Mouse (Mus musculus): Measurements from ENCODE around the gene Guca2b. TPM values are rescaled to one million over a fixed set of nuclear protein-coding genes. Genes with fewer than 3 reads are reported as not detected.

The Guca2b gene
- total and polyA plus RNA-seq, 2 experiments from 2014 or later: not detected

DNA sequence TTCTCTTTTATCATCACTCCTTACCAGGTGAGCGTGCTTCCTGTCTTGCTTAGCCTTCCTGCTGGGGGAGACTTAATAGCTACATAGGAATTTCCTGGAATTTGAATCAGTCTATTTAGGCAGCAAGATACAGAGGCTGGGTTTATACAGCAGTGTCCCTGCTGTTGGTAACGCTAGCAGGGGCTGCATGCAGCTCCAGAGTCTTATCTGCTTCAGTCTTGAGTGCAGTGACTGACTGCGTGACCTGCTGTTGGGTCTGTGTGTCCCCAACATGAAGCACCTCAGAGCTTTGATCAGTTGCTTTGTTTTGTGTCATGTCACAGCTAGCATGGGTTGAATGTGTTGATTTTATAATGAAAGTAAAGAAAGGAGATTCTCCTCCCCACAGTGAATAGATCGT, 31.4 kb downstream of the Guca2b start:
- 53% methylated on average over 4 of the region's 4 CpGs for WGBS
- no peak for TF ChIP-seq CTCF (IDR thresholded peaks at IDR 0.05)
- no peak for DNase-seq (ENCODE audit: low spot score)
- H3K4me3 ChIP-seq (ENCODE audit: low read depth, low read length): no peak overlapping the region
- no peaks in the 10 kb centered on the region for H3K27me3 ChIP-seq (ENCODE audit: insufficient read depth, low read length)
- 0 out of 2 replicates have a peak overlapping the region, but pooled peaks have one; percentile 18 for H3K27ac ChIP-seq (ENCODE audit: low read depth, low read length)
- no peak for ATAC-seq (ENCODE audit: low FRiP score)
- H3K4me1 ChIP-seq (ENCODE audit: insufficient read depth, low read length): no peaks in the 10 kb centered on the region
- H3K36me3 ChIP-seq (ENCODE audit: insufficient read depth, low read length): peaks cover 8% of the 10 kb centered on the region; the same call in 1 of the 2 replicates
- H3K9ac ChIP-seq (replicated peaks; ENCODE audit: low read length, poor library complexity, severe bottlenecking): no peak overlapping the region
- no peaks in the 10 kb centered on the region for H3K9me3 ChIP-seq (ENCODE audit: low read length)
- H3K4me2 ChIP-seq (ENCODE audit: low read depth, low read length, poor library complexity, severe bottlenecking): no peak overlapping the region

DNA sequence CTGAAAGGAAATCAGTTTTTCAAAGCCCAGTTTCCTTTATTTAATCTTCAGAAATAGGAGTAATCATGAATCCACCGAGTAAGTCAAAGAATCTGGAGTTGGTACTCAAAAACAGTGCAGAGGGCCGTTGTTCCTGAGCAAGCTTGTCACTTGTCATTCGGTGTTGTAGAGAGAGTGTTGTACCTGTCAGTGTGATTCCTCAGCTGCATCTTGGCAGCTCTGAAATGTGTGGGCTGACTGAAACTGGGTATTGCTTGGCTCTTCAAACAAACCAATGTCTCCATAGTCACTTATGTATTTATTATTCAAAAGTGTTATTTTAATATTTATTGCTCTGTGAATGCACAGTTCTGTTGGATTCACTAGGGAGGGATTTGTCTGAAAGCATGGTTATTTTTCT, 31.9 kb downstream of the Guca2b start:
- H3K4me3 ChIP-seq (ENCODE audit: low read depth, low read length): no peak overlapping the region
- no peaks in the 10 kb centered on the region for H3K4me1 ChIP-seq (ENCODE audit: insufficient read depth, low read length)
- DNase-seq (ENCODE audit: low spot score) (no peak), ATAC-seq (ENCODE audit: low FRiP score) (no peak)
- TF ChIP-seq CTCF (IDR thresholded peaks at IDR 0.05): no peak
- H3K36me3 ChIP-seq (ENCODE audit: insufficient read depth, low read length): peaks cover 8% of the 10 kb centered on the region; the same call in 1 of the 2 replicates
- H3K9ac ChIP-seq (replicated peaks; ENCODE audit: low read length, poor library complexity, severe bottlenecking): no peak overlapping the region
- H3K9me3 ChIP-seq (ENCODE audit: low read length): no peaks in the 10 kb centered on the region
- WGBS: 56% methylated on average over 3 of the region's 3 CpGs
- no peak overlapping the region for H3K4me2 ChIP-seq (ENCODE audit: low read depth, low read length, poor library complexity, severe bottlenecking)
- no peaks in the 10 kb centered on the region for H3K27me3 ChIP-seq (ENCODE audit: insufficient read depth, low read length)
- 0 out of 2 replicates have a peak overlapping the region, but pooled peaks have one; percentile 18 for H3K27ac ChIP-seq (ENCODE audit: low read depth, low read length)

GRCm38 (mm10) chr4:119626081-119626645, 32.6 kb downstream of the Guca2b start:
- H3K36me3 ChIP-seq (ENCODE audit: insufficient read depth, low read length): peaks cover 8% of the 10 kb centered on the region; the same call in 1 of the 2 replicates
- no peak for DNase-seq (ENCODE audit: low spot score)
- H3K27ac ChIP-seq (ENCODE audit: low read depth, low read length): no peak overlapping the region
- no peak overlapping the region for H3K9ac ChIP-seq (replicated peaks; ENCODE audit: low read length, poor library complexity, severe bottlenecking)
- H3K4me1 ChIP-seq (ENCODE audit: insufficient read depth, low read length): no peaks in the 10 kb centered on the region
- H3K4me3 ChIP-seq (ENCODE audit: low read depth, low read length): no peak overlapping the region
- no peak for ATAC-seq (ENCODE audit: low FRiP score)
- no peak for TF ChIP-seq CTCF (IDR thresholded peaks at IDR 0.05)
- H3K27me3 ChIP-seq (ENCODE audit: insufficient read depth, low read length): no peaks in the 10 kb centered on the region
- no peaks in the 10 kb centered on the region for H3K9me3 ChIP-seq (ENCODE audit: low read length)
- H3K4me2 ChIP-seq (ENCODE audit: low read depth, low read length, poor library complexity, severe bottlenecking): no peak overlapping the region
- 20% methylated on average over 7 of the region's 7 CpGs for WGBS

GRCm38 (mm10) chr4:119614724-119615123, 44.0 kb downstream of the Guca2b start:
- H3K4me3 ChIP-seq (ENCODE audit: low read depth, low read length): no peak overlapping the region
- no peaks in the 10 kb centered on the region for H3K9me3 ChIP-seq (ENCODE audit: low read length)
- ATAC-seq (ENCODE audit: low FRiP score) (no peak), DNase-seq (ENCODE audit: low spot score) (no peak)
- peaks cover 3% of the 10 kb centered on the region; the same call in 1 of the 2 replicates for H3K36me3 ChIP-seq (ENCODE audit: insufficient read depth, low read length)
- no peak overlapping the region for H3K4me2 ChIP-seq (ENCODE audit: low read depth, low read length, poor library complexity, severe bottlenecking)
- no peaks in the 10 kb centered on the region for H3K27me3 ChIP-seq (ENCODE audit: insufficient read depth, low read length)
- TF ChIP-seq CTCF (IDR thresholded peaks at IDR 0.05): no peak
- H3K9ac ChIP-seq (replicated peaks; ENCODE audit: low read length, poor library complexity, severe bottlenecking): no peak overlapping the region
- H3K27ac ChIP-seq (ENCODE audit: low read depth, low read length): peak overlapping the region; percentile 2; the same call in 1 of the 2 replicates
- WGBS: 85% methylated on average over 4 of the region's 4 CpGs
- no peaks in the 10 kb centered on the region; the same call in 1 of the 2 replicates for H3K4me1 ChIP-seq (ENCODE audit: insufficient read depth, low read length)

DNA sequence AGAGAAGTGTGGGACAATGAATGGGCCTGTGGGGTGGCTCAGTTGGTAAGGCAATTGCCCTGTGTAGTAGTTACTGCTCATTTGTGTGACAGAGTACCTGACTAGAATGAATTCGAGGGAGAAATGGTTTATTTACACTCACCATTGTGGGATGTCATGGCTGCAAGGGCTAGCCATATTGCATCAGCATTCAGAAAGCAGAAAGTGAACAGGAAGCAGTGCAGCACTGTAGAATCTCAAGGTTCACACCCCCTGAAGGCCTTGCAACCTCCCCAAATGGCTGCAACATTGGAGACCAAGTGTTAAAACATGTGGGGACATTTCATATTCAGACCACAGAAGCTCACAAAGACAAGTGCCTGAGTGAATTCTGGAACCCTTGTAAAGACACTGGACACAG, 44.7 kb downstream of the Guca2b start:
- Histone ChIP-seq H3K36me3 (ENCODE audit: insufficient read depth, low read length) (no peaks in the 10 kb centered on the region), H3K9ac (replicated peaks; ENCODE audit: low read length, poor library complexity, severe bottlenecking) (no peak overlapping the region), H3K4me2 (ENCODE audit: low read depth, low read length, poor library complexity, severe bottlenecking) (no peak overlapping the region), H3K4me3 (ENCODE audit: low read depth, low read length) (no peak overlapping the region), H3K9me3 (ENCODE audit: low read length) (no peaks in the 10 kb centered on the region), H3K27ac (ENCODE audit: low read depth, low read length) (peak overlapping the region; percentile 2; the same call in 1 of the 2 replicates), H3K4me1 (ENCODE audit: insufficient read depth, low read length) (no peaks in the 10 kb centered on the region; the same call in 1 of the 2 replicates), H3K27me3 (ENCODE audit: insufficient read depth, low read length) (no peaks in the 10 kb centered on the region)
- ATAC-seq (ENCODE audit: low FRiP score): no peak
- TF ChIP-seq CTCF (IDR thresholded peaks at IDR 0.05): no peak
- no peak for DNase-seq (ENCODE audit: low spot score)
- WGBS: 68% methylated on average over 1 of the region's 1 CpGs

DNA sequence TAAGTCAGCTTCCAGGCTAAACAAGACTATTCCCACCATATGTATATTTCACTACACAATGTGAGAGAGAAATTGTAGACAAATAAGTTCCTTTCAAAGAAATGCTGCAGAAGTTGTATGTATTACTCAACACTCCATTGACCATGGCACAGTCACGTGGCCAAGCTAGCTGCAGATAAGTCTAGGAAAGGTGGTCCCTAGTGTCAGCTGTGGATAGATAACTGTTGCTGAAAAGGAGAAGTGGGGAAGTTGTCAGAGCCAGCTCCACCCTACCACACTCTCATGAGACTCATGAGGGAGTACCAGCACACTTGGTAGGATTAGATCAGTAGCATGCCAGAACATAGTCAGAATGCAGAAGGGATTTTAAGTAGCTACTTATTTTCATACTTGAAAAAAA, 49.3 kb downstream of the Guca2b start:
- no peak overlapping the region for H3K27ac ChIP-seq (ENCODE audit: low read depth, low read length)
- H3K27me3 ChIP-seq (ENCODE audit: insufficient read depth, low read length): no peaks in the 10 kb centered on the region
- 98% methylated on average over 1 of the region's 1 CpGs for WGBS
- TF ChIP-seq CTCF (IDR thresholded peaks at IDR 0.05): no peak
- DNase-seq (ENCODE audit: low spot score) (no peak), ATAC-seq (ENCODE audit: low FRiP score) (no peak)
- H3K9ac ChIP-seq (replicated peaks; ENCODE audit: low read length, poor library complexity, severe bottlenecking): no peak overlapping the region
- H3K9me3 ChIP-seq (ENCODE audit: low read length): no peaks in the 10 kb centered on the region
- no peak overlapping the region for H3K4me3 ChIP-seq (ENCODE audit: low read depth, low read length)
- no peaks in the 10 kb centered on the region for H3K36me3 ChIP-seq (ENCODE audit: insufficient read depth, low read length)
- no peaks in the 10 kb centered on the region; the same call in 1 of the 2 replicates for H3K4me1 ChIP-seq (ENCODE audit: insufficient read depth, low read length)
- no peak overlapping the region for H3K4me2 ChIP-seq (ENCODE audit: low read depth, low read length, poor library complexity, severe bottlenecking)

Other genes with a start within 250 kb of the Guca2b start
- gene Ccdc30, start 243.4 kb downstream of the Guca2b start, total RNA-seq (2014; rRNA removed): 9.6 and 11.9 TPM in 2 replicates
- gene Ccdc30, start 243.4 kb downstream of the Guca2b start, polyA plus RNA-seq (2015; fragmentation: Nextera tagmentation; extraction: Ambion mirVana): 24.1 and 24.2 TPM in 2 replicates
- gene Ppcs, start 236.5 kb downstream of the Guca2b start, total RNA-seq (2014; rRNA removed): 14.7 and 19.2 TPM in 2 replicates
- 23.4 and 26.4 TPM in 2 replicates for gene Ppcs, start 236.5 kb downstream of the Guca2b start, polyA plus RNA-seq (2015; fragmentation: Nextera tagmentation; extraction: Ambion mirVana)
- gene Zmynd12, start 236.1 kb downstream of the Guca2b start, total RNA-seq (2014; rRNA removed): 0.16 TPM in 1 of 2 replicates, not detected in the other
- 0.44 and 0.64 TPM in 2 replicates for gene Zmynd12, start 236.1 kb downstream of the Guca2b start, polyA plus RNA-seq (2015; fragmentation: Nextera tagmentation; extraction: Ambion mirVana)
- gene Rimkla, start 166.3 kb downstream of the Guca2b start, total RNA-seq (2014; rRNA removed): 37.1 and 45.3 TPM in 2 replicates
- 25.3 and 25.8 TPM in 2 replicates for gene Rimkla, start 166.3 kb downstream of the Guca2b start, polyA plus RNA-seq (2015; fragmentation: Nextera tagmentation; extraction: Ambion mirVana)
- gene Foxj3, start 122.0 kb downstream of the Guca2b start, total RNA-seq (2014; rRNA removed): 39.1 and 46.0 TPM in 2 replicates
- gene Foxj3, start 122.0 kb downstream of the Guca2b start, polyA plus RNA-seq (2015; fragmentation: Nextera tagmentation; extraction: Ambion mirVana): 21.3 and 26.4 TPM in 2 replicates
- gene Frg2f1, start 119.4 kb downstream of the Guca2b start, total RNA-seq (2014; rRNA removed): 19.0 and 27.4 TPM in 2 replicates
- gene Frg2f1, start 119.4 kb downstream of the Guca2b start, polyA plus RNA-seq (2015; fragmentation: Nextera tagmentation; extraction: Ambion mirVana): 15.9 and 16.1 TPM in 2 replicates
- not detected in 2 replicates for gene Guca2a, start 21.2 kb downstream of the Guca2b start, total RNA-seq (2014; rRNA removed)
- gene Guca2a, start 21.2 kb downstream of the Guca2b start, polyA plus RNA-seq (2015; fragmentation: Nextera tagmentation; extraction: Ambion mirVana): not detected in 2 replicates
- 18.3 and 19.3 TPM in 2 replicates for gene Hivep3, start 74.8 kb upstream of the Guca2b start, total RNA-seq (2014; rRNA removed)
- gene Hivep3, start 74.8 kb upstream of the Guca2b start, polyA plus RNA-seq (2015; fragmentation: Nextera tagmentation; extraction: Ambion mirVana): 14.3 and 16.5 TPM in 2 replicates